Mouse (Mus musculus): ENCODE measurements at regions not wholly inside any gene's neighbourhood (a gene's known extent, or its start where the extent isn't known, plus 50 kb on each side); places are given as distances from the start of the nearest gene placed in this dataset.
"Not testable (repeated sequence)": the region's sequence is repeated elsewhere in the genome, so short reads cannot be mapped to it uniquely, and the experiment has no call there.

GRCm38 (mm10) chr5:133842059-133842706 lies 257.3 kb upstream of the Castor2 start:
- not testable (repeated sequence) for H3K4me1 ChIP-seq; H3K9me3 ChIP-seq; H3K4me3 ChIP-seq; H3K9ac ChIP-seq (replicated peaks); H3K36me3 ChIP-seq; H3K27ac ChIP-seq (replicated peaks); H3K27me3 ChIP-seq
- WGBS = 48% methylated on average over 20 of the region's 42 CpGs
- peak overlapping the region; percentile 38 for H3K4me2 ChIP-seq (replicated peaks)
- ATAC-seq (ENCODE audit: low FRiP score, low read depth) = peak; percentile 65

GRCm38 (mm10) chr5:133838286-133838685 lies 261.2 kb upstream of the Castor2 start:
- Histone ChIP-seq H3K4me1 (no peaks in the 10 kb centered on the region), H3K27me3 (peaks cover 3% of the 10 kb centered on the region; the same call in 1 of the 2 replicates), H3K36me3 (no peaks in the 10 kb centered on the region), H3K27ac (replicated peaks) (no peak overlapping the region), H3K9me3 (no peaks in the 10 kb centered on the region), H3K4me3 (no peak overlapping the region), H3K4me2 (replicated peaks) (no peak overlapping the region), H3K9ac (replicated peaks) (no peak overlapping the region)
- no peak for ATAC-seq (ENCODE audit: low FRiP score, low read depth)
- WGBS = 86% methylated on average over 5 of the region's 5 CpGs

- Histone ChIP-seq H3K36me3 (no peaks in the 10 kb centered on the region), H3K27me3 (no peaks in the 10 kb centered on the region), H3K9ac (replicated peaks) (no peak overlapping the region), H3K4me1 (no peaks in the 10 kb centered on the region), H3K9me3 (no peaks in the 10 kb centered on the region), H3K4me2 (replicated peaks) (no peak overlapping the region), H3K4me3 (no peak overlapping the region), H3K27ac (replicated peaks) (no peak overlapping the region)
- 94% methylated on average over 7 of the region's 7 CpGs for WGBS
- no peak for ATAC-seq (ENCODE audit: low FRiP score, low read depth)
These were observed 266.3 kb upstream of the Castor2 start for GRCm38 (mm10) chr5:133833217-133833616.

DNA sequence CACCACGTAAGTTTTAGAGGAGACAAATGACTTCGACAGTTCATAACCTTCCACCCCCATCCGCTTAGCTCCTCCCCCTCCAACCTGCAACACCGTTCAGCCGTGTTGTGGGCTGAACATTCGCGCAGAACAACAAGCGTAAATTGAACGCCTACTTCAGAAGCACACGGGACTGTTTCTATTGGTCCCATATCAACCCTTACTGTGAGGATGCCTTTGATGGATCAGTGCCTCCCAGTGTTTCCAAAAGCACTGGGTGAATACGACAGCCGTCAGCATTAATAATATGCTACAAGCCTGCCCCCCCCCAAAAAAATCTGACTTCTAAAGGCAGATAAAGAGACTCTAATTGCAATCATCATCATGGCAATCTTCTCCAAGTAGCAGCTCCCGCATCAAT lies 271.3 kb upstream of the Castor2 start:
- Histone ChIP-seq H3K4me3 (no peak overlapping the region), H3K27me3 (peaks cover 3% of the 10 kb centered on the region; the same call in 1 of the 2 replicates), H3K36me3 (no peaks in the 10 kb centered on the region), H3K4me1 (peaks cover 6% of the 10 kb centered on the region; the same call in 1 of the 2 replicates), H3K9ac (replicated peaks) (no peak overlapping the region), H3K27ac (replicated peaks) (no peak overlapping the region), H3K4me2 (replicated peaks) (no peak overlapping the region), H3K9me3 (no peaks in the 10 kb centered on the region)
- ATAC-seq (ENCODE audit: low FRiP score, low read depth) = no peak
- WGBS = 87% methylated on average over 13 of the region's 13 CpGs

DNA sequence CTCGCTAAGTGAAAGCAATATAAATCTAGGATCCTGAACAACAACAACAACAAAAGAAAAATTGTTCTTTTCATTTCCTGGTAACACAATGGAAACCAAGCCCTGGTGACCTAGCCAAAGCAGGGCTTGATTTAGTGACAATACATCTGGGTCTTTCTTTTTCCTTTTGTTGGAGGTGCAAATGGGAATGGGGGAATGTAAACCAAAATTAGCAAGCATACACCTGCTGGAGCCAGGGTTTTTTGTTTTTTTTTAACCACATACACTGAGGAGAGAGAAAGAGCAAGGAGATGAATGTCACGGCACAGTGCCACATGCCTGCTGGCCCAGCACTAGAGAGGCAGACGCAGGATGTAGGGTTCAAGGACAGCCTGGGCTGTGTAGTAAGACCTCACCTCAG lies 275.6 kb upstream of the Castor2 start:
- Histone ChIP-seq H3K9ac (replicated peaks) (no peak overlapping the region), H3K4me2 (replicated peaks) (no peak overlapping the region), H3K36me3 (no peaks in the 10 kb centered on the region), H3K27me3 (peaks cover 3% of the 10 kb centered on the region; the same call in 1 of the 2 replicates), H3K9me3 (no peaks in the 10 kb centered on the region), H3K27ac (replicated peaks) (peak overlapping the region; percentile 4; the same call in 1 of the 2 replicates), H3K4me1 (peaks cover 28% of the 10 kb centered on the region), H3K4me3 (no peak overlapping the region)
- ATAC-seq (ENCODE audit: low FRiP score, low read depth) = no peak
- WGBS = 56% methylated on average over 3 of the region's 3 CpGs

GRCm38 (mm10) chr5:133821273-133821672 lies 278.2 kb upstream of the Castor2 start:
- no peak overlapping the region for H3K4me3 ChIP-seq
- ATAC-seq (ENCODE audit: low FRiP score, low read depth) = peak; percentile 65
- H3K9ac ChIP-seq (replicated peaks) = no peak overlapping the region
- 36% methylated on average over 3 of the region's 3 CpGs for WGBS
- peaks cover 28% of the 10 kb centered on the region for H3K4me1 ChIP-seq
- no peak overlapping the region for H3K4me2 ChIP-seq (replicated peaks)
- peak overlapping the region; percentile 60 for H3K27ac ChIP-seq (replicated peaks)
- no peaks in the 10 kb centered on the region for H3K9me3 ChIP-seq
- H3K27me3 ChIP-seq = peaks cover 4% of the 10 kb centered on the region
- no peaks in the 10 kb centered on the region for H3K36me3 ChIP-seq

GRCm38 (mm10) chr5:133815462-133815861 lies 284.0 kb upstream of the Castor2 start:
- Histone ChIP-seq H3K4me1 (peaks cover 9% of the 10 kb centered on the region), H3K9me3 (no peaks in the 10 kb centered on the region), H3K4me2 (replicated peaks) (no peak overlapping the region), H3K27ac (replicated peaks) (no peak overlapping the region), H3K27me3 (peaks cover 28% of the 10 kb centered on the region), H3K9ac (replicated peaks) (no peak overlapping the region), H3K4me3 (no peak overlapping the region), H3K36me3 (no peaks in the 10 kb centered on the region)
- ATAC-seq (ENCODE audit: low FRiP score, low read depth) = no peak
- 86% methylated on average over 5 of the region's 5 CpGs for WGBS

GRCm38 (mm10) chr5:133814436-133814835 lies 285.1 kb upstream of the Castor2 start:
- Histone ChIP-seq H3K4me2 (replicated peaks) (no peak overlapping the region), H3K27me3 (peaks cover 34% of the 10 kb centered on the region), H3K27ac (replicated peaks) (no peak overlapping the region; the same call in 1 of the 2 replicates), H3K9ac (replicated peaks) (no peak overlapping the region), H3K4me3 (no peak overlapping the region), H3K4me1 (peaks cover 9% of the 10 kb centered on the region), H3K9me3 (no peaks in the 10 kb centered on the region), H3K36me3 (no peaks in the 10 kb centered on the region)
- peak; percentile 49; the same call in 1 of the 2 replicates for ATAC-seq (ENCODE audit: low FRiP score, low read depth)
- 34% methylated on average over 6 of the region's 6 CpGs for WGBS

GRCm38 (mm10) chr5:133812216-133812615 lies 287.3 kb upstream of the Castor2 start:
- no peaks in the 10 kb centered on the region for H3K9me3 ChIP-seq
- WGBS = 58% methylated on average over 6 of the region's 6 CpGs
- H3K4me2 ChIP-seq (replicated peaks) = no peak overlapping the region
- no peak overlapping the region for H3K27ac ChIP-seq (replicated peaks)
- H3K27me3 ChIP-seq = peaks cover 34% of the 10 kb centered on the region
- no peak overlapping the region for H3K9ac ChIP-seq (replicated peaks)
- peaks cover 9% of the 10 kb centered on the region for H3K4me1 ChIP-seq
- no peaks in the 10 kb centered on the region for H3K36me3 ChIP-seq
- ATAC-seq (ENCODE audit: low FRiP score, low read depth) = no peak
- H3K4me3 ChIP-seq = no peak overlapping the region

- peaks cover 8% of the 10 kb centered on the region for H3K4me1 ChIP-seq
- ATAC-seq (ENCODE audit: low FRiP score, low read depth) = no peak
- H3K4me3 ChIP-seq = no peak overlapping the region
- 54% methylated on average over 7 of the region's 7 CpGs for WGBS
- H3K36me3 ChIP-seq = no peaks in the 10 kb centered on the region
- no peak overlapping the region for H3K9ac ChIP-seq (replicated peaks)
- H3K27me3 ChIP-seq = peaks cover 16% of the 10 kb centered on the region; the same call in 1 of the 2 replicates
- H3K27ac ChIP-seq (replicated peaks) = no peak overlapping the region
- H3K4me2 ChIP-seq (replicated peaks) = no peak overlapping the region
- no peaks in the 10 kb centered on the region for H3K9me3 ChIP-seq
These were observed 292.6 kb upstream of the Castor2 start for GRCm38 (mm10) chr5:133806891-133807290.

- no peak overlapping the region for H3K4me2 ChIP-seq (replicated peaks)
- no peak overlapping the region for H3K27ac ChIP-seq (replicated peaks)
- H3K36me3 ChIP-seq = no peaks in the 10 kb centered on the region
- no peak for ATAC-seq (ENCODE audit: low FRiP score, low read depth)
- peaks cover 7% of the 10 kb centered on the region for H3K4me1 ChIP-seq
- no peaks in the 10 kb centered on the region for H3K27me3 ChIP-seq
- H3K9me3 ChIP-seq = no peaks in the 10 kb centered on the region
- no peak overlapping the region for H3K9ac ChIP-seq (replicated peaks)
- WGBS = 79% methylated on average over 3 of the region's 3 CpGs
- no peak overlapping the region for H3K4me3 ChIP-seq
These were observed 297.5 kb upstream of the Castor2 start for GRCm38 (mm10) chr5:133802001-133802400.

DNA sequence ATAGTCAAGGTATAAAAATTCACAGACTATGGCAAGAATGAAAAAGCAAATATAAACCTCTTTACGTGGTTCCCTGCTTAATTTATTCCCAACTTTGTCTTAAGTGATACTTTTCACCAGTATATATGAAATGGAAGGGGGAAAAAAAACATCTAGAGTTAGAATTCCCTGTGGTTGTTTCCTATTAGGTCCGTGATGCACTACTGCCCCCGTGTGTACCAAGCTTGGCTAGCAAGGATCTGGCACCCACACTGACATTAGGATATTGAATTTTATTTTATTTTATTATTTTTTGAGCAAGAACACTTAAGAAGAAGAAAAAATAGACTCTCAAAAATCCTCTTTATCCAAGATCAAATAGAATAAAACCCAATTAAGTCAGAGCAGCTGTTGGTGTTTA lies 303.9 kb upstream of the Castor2 start:
- ATAC-seq (ENCODE audit: low FRiP score, low read depth) = no peak
- no peaks in the 10 kb centered on the region for H3K36me3 ChIP-seq
- 42% methylated on average over 3 of the region's 3 CpGs for WGBS
- peaks cover 2% of the 10 kb centered on the region; the same call in 1 of the 2 replicates for H3K4me1 ChIP-seq
- H3K9ac ChIP-seq (replicated peaks) = no peak overlapping the region
- H3K4me3 ChIP-seq = no peak overlapping the region
- H3K27ac ChIP-seq (replicated peaks) = no peak overlapping the region
- no peaks in the 10 kb centered on the region for H3K9me3 ChIP-seq
- H3K27me3 ChIP-seq = no peaks in the 10 kb centered on the region
- H3K4me2 ChIP-seq (replicated peaks) = no peak overlapping the region

DNA sequence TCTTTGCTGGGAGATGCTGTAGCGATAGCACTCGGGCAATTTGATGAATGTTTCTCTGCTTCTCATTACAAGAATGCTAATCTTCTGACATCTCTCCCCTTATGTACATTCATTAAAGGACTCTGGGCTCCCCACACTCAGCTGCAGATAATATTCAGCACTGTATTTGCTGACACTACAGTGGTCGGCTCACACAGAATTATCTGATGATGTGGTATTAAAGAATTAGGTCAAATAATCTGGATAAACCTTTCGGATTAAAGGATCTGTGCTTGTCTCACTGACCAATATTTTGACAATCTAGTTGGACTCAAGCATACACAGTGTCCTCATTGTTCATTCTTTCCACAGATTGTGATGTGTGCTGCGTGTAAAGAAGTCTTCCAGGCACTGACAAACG lies 308.8 kb upstream of the Castor2 start:
- Histone ChIP-seq H3K27ac (replicated peaks) (no peak overlapping the region), H3K9me3 (no peaks in the 10 kb centered on the region), H3K4me1 (peaks cover 5% of the 10 kb centered on the region), H3K36me3 (no peaks in the 10 kb centered on the region), H3K4me3 (no peak overlapping the region), H3K9ac (replicated peaks) (no peak overlapping the region), H3K4me2 (replicated peaks) (no peak overlapping the region), H3K27me3 (no peaks in the 10 kb centered on the region; the same call in 1 of the 2 replicates)
- 67% methylated on average over 6 of the region's 6 CpGs for WGBS
- no peak for ATAC-seq (ENCODE audit: low FRiP score, low read depth)

Data from midbrain, embryonic 12.5 days (tissue).